Mouse (Mus musculus): Measurements from ENCODE around the gene Sh3bp5.

GRCm38 (mm10) chr14:31421509-31422295 lies 14.2 kb downstream of the Sh3bp5 start:
- TF ChIP-seq GATA1 (IDR thresholded peaks at IDR 0.05; ENCODE audit: borderline replicate concordance, low read length): no peak
- TF ChIP-seq CTCF (IDR thresholded peaks at IDR 0.05; ENCODE audit: low read depth, low read length): no peak
- no peak for TF ChIP-seq POLR2AphosphoS5 (IDR thresholded peaks at IDR 0.05; ENCODE audit: insufficient replicate concordance, low read depth, low read length)

Data from G1E (cell line).